Mouse (Mus musculus): ENCODE results near the gene Brd7. TPM values are rescaled to one million over a fixed set of nuclear protein-coding genes. Genes with fewer than 3 reads are reported as not detected.

The Brd7 gene
- polyA plus RNA-seq, 1 experiment: 32.4 TPM

DNA sequence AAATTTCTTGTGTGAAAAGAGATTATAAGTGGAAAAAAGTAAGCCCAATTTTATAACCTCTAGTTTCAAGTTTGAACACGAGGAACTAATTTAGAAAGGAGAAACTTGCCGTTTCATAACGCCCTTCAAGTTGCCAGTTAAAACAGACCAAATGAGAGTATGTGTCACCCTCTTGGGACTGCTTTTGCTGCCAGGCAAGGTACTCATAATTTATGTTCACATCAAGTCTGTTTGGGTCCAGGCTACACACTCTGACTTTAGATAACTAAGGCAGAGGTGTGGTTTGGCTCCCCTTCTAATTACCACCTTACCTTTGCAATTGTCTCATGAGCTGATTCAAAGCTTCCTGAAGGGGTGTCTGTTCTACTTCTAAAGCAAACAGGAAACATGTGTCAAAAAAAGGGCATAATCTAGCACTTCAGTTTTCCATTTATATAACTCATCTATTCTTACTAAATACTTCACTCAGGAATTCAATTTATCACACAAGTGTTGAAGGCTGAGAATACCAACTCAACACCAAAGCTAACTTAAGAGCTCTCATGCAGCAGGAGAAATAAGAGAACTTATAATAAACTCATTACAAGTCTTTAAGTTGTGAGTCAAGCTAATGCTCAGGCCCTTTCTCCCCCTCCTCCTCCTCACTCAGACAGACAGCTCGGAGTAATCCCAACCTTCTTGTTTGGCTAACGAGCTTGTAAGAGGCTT is 4.6 kb downstream of the Brd7 start:
- peak; percentile 75 for DNase-seq (ENCODE audit: low read depth)

- DNase-seq (ENCODE audit: low read depth): no peak
Measured at GRCm38 (mm10) chr8:88349046-88349445, 12.9 kb downstream of the Brd7 start.

GRCm38 (mm10) chr8:88342026-88342425 is 20.0 kb downstream of the Brd7 start:
- no peak for DNase-seq (ENCODE audit: low read depth)

DNA sequence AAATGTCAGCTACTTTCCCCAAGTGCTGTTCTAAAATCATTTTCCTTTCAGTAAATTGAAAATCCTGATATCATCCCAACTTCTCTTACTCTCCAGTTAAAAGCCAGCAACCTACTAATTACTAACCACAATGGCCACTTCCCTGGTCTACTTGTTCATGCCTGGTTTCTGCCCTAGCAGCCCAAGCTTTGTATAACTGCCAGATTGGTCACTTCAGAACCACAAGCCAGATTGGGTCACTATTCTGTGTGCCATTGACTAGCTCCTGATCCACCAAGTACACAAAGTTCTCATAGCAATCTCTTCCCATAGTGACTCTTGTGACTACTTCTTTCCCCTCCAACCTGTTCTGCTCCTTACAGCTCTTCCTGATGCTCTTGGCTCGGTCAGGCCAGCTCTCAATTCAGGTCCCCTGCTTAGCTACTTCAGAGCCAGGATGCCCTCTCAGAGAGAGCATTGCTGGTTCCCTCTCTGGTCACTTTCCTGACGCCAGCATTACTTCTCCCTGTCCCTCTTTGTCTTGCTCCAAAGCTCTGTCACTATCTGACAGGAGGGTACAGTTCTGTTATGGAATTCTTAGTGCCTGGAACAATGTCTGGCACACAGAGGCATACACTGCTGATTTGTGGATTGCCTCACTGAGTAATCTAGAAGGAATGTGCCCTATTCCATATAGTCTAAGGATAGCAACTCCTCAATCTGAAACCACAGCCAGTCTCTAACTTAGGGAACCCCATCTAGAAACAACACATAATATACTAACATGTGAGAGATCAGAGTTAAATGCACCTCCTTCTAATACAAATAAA is 21.9 kb downstream of the Brd7 start:
- no peak for DNase-seq (ENCODE audit: low read depth)

GRCm38 (mm10) chr8:88339221-88339620 is 22.8 kb downstream of the Brd7 start:
- DNase-seq (ENCODE audit: low read depth): no peak

GRCm38 (mm10) chr8:88334975-88335374 is 27.0 kb downstream of the Brd7 start:
- DNase-seq (ENCODE audit: low read depth): no peak

- no peak for DNase-seq (ENCODE audit: low read depth)
Measured at GRCm38 (mm10) chr8:88334384-88334783, 27.6 kb downstream of the Brd7 start.

- no peak for DNase-seq (ENCODE audit: low read depth)
Measured at GRCm38 (mm10) chr8:88330816-88331215, 31.2 kb downstream of the Brd7 start.

GRCm38 (mm10) chr8:88328689-88329088 is 33.3 kb downstream of the Brd7 start:
- DNase-seq (ENCODE audit: low read depth): no peak

GRCm38 (mm10) chr8:88326328-88326727 is 35.7 kb downstream of the Brd7 start:
- no peak for DNase-seq (ENCODE audit: low read depth)

DNA sequence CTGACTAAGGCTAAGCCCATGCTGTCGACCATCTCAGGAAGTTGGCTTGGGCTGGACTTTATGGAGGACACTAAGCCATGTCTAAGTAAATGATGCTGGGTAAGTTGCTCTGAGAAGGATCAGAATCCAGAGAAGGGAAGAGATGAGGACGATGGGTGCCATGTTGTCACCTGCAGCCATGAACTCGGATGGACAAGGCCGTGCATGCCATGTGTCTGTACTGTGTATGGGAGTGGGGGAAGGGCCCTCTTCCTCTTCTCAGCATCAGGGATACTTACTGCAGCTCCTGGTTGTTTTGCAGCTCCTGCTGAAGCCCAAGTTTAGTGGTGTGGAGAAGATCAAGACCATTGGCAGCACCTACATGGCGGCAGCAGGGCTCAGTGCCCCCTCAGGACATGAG is 36.2 kb downstream of the Brd7 start:
- no peak for DNase-seq (ENCODE audit: low read depth)

GRCm38 (mm10) chr8:88325251-88325650 is 36.7 kb downstream of the Brd7 start:
- DNase-seq (ENCODE audit: low read depth): no peak

GRCm38 (mm10) chr8:88324760-88325159 is 37.2 kb downstream of the Brd7 start:
- DNase-seq (ENCODE audit: low read depth): no peak

DNA sequence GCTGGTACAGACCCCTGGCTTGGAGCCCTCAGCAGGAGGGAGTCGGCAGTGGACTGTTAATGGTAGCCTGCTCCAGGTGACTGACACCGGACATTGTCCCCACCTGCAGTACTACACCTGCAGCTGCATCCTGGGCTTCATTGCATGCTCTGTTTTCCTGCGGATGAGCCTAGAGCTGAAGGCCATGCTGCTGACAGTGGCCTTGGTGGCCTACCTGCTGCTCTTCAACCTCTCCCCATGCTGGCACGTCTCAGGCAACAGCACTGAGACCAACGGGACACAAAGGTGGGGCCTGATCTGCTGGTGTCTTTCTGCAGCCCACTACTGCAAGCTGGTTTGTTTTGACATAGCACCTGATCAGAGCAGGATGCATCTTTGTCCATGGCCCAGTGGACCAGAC is 38.5 kb downstream of the Brd7 start:
- no peak for DNase-seq (ENCODE audit: low read depth)

- DNase-seq (ENCODE audit: low read depth): no peak
Measured at GRCm38 (mm10) chr8:88321387-88321786, 40.6 kb downstream of the Brd7 start.

GRCm38 (mm10) chr8:88320134-88320533 is 41.9 kb downstream of the Brd7 start:
- no peak for DNase-seq (ENCODE audit: low read depth)

GRCm38 (mm10) chr8:88318151-88318550 is 43.8 kb downstream of the Brd7 start:
- no peak for DNase-seq (ENCODE audit: low read depth)

- no peak for DNase-seq (ENCODE audit: low read depth)
Measured at GRCm38 (mm10) chr8:88317341-88317740, 44.7 kb downstream of the Brd7 start.

DNA sequence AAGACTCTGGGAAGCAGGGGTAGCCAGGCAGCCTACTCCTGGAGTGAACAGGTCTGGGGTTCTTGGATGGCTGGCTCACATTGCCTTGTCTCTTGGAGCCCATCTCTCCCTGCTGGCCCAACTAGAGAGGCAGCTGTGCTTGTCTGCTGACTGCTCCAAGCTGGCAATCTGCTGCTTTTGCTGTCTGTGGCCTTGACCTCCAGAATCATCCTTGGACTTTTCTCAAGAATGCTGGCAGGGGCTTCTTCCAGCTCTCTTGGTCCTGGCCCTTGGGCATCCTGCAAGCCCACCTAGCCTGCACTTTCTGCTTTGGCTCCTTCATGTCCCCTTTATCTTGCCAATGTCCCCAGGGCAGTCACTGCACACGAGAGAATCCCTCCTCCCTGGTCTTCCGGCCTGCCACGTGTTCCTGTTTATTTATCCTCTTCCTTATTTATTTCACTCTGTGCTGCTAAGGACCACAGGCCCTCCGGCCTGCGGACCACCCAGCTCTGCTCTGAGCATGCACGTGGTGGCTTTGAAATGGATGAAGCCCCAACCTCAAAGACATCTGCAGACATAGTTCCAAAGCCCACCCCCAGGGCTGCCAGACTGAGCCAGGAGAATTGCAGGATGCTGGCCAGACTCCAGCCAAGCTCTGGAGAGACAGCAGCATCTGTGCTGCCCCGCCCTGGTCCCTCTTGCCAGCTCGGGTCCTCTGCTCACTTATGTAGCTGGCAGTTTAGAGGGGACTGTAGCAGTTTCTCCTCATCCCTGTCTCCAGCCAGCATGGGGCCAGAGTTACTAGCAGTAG is 45.7 kb downstream of the Brd7 start:
- no peak for DNase-seq (ENCODE audit: low read depth)

- no peak for DNase-seq (ENCODE audit: low read depth)
Measured at GRCm38 (mm10) chr8:88315302-88315701, 46.7 kb downstream of the Brd7 start.

- no peak for DNase-seq (ENCODE audit: low read depth)
Measured at GRCm38 (mm10) chr8:88313991-88314390, 48.0 kb downstream of the Brd7 start.

- no peak for DNase-seq (ENCODE audit: low read depth)
Measured at GRCm38 (mm10) chr8:88312966-88313365, 49.0 kb downstream of the Brd7 start.
